Mouse (Mus musculus): Measurements from ENCODE around the gene Gm20696.

Gene Gm20696

GRCm38 (mm10) chr6:99211663-99212333 is 454.8 kb downstream of the Gm20696 start:
- DNase-seq (ENCODE audit: low read depth, low spot score): no peak

- DNase-seq (ENCODE audit: low read depth, low spot score): no peak
Measured at GRCm38 (mm10) chr6:99210161-99210560, 456.4 kb downstream of the Gm20696 start.

Measured in embryo, embryonic 11.5 days (tissue).